Comparison of ENCODE assay signal across 24 mouse cellular contexts in the genomic region with DNA sequence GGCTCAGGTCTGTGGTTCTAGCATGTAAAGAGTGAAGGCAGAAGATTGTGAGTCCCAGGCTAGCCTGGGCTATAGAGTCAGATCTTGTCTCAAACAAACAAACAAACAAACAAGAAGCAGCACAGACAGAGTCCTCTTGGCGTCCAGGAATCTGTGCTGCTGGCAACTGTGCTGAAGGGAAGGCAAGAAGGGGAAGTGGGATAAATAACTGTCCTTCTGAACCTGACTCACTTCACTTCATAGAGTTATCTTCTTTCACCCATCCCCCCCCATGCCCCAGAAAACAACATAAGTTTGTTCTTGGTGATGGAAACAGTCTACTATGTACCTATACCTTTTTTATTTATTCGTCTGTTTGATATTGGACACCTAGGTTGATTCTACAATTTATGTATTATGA.
"Had no signal": no experiment of that assay in that cellular context is flagged by ENCODE, and none has a peak within 500 bp of the region (broad histone marks: within the 10 kb centered on the region; RNA-seq: fewer than 3 reads in every experiment).

No protein-coding gene starts in this region.

- DNase-seq: gastrocnemius, postnatal 14 days; gastrocnemius, postnatal 36 days; heart, postnatal 10 days; heart, postnatal 4 days; kidney, adult 18-20 months; kidney, adult 8-10 months; kidney, postnatal 10 days; kidney, postnatal 25 days; kidney, postnatal 4 days; left cerebral cortex, postnatal 4 days had no signal

- H3K9ac ChIP-seq: heart, embryonic 12.5 days; hindbrain, embryonic 12.5 days; hindbrain, embryonic 14.5 days; intestine, embryonic 15.5 days; limb, embryonic 13.5 days; limb, embryonic 15.5 days; liver, embryonic 12.5 days; liver, embryonic 14.5 days had no signal

- H3K36me3 ChIP-seq: heart, embryonic 10.5 days; heart, embryonic 12.5 days; hindbrain, embryonic 10.5 days; hindbrain, embryonic 12.5 days; intestine, embryonic 15.5 days; limb, embryonic 13.5 days; limb, embryonic 15.5 days; liver, embryonic 12.5 days had no signal

- H3K4me3 ChIP-seq: heart, embryonic 10.5 days; heart, embryonic 12.5 days; hindbrain, embryonic 10.5 days; hindbrain, embryonic 12.5 days; intestine, embryonic 15.5 days; layer of hippocampus, adult 2 months; limb, embryonic 13.5 days; limb, embryonic 15.5 days; liver, embryonic 12.5 days had no signal

- H3K27ac ChIP-seq: heart, embryonic 10.5 days; hindbrain, embryonic 10.5 days; hindbrain, embryonic 12.5 days; hindbrain, embryonic 14.5 days; intestine, embryonic 15.5 days; layer of hippocampus, adult 2 months; limb, embryonic 13.5 days; limb, embryonic 15.5 days; liver, embryonic 12.5 days; liver, embryonic 14.5 days had no signal

- H3K27me3 ChIP-seq: heart, embryonic 12.5 days; hindbrain, embryonic 12.5 days; intestine, embryonic 15.5 days; limb, embryonic 13.5 days; limb, embryonic 15.5 days; liver, embryonic 12.5 days had no signal

- H3K4me2 ChIP-seq: heart, embryonic 12.5 days; hindbrain, embryonic 12.5 days; hindbrain, embryonic 14.5 days; intestine, embryonic 15.5 days; limb, embryonic 13.5 days; limb, embryonic 15.5 days; liver, embryonic 12.5 days had no signal

- ATAC-seq: hindbrain, embryonic 16.5 days; inflammation-experienced regulatory T-cells, adult 6 months; intestine, embryonic 15.5 days; intestine, postnatal 0 days; liver, embryonic 12.5 days had no signal

- H3K9me3 ChIP-seq: heart, embryonic 10.5 days; heart, embryonic 12.5 days; hindbrain, embryonic 10.5 days; hindbrain, embryonic 12.5 days; intestine, embryonic 15.5 days; limb, embryonic 13.5 days; limb, embryonic 15.5 days; liver, embryonic 12.5 days had no signal

- H3K4me1 ChIP-seq: heart, embryonic 10.5 days; heart, embryonic 12.5 days; hindbrain, embryonic 10.5 days; hindbrain, embryonic 12.5 days; intestine, embryonic 15.5 days; limb, embryonic 15.5 days; liver, embryonic 12.5 days had no signal
